17 mouse cellular contexts compared by ENCODE assay signal in genomic region chr16:29800457-29800856, GRCm38 (mm10).
DNase-seq lines count a peak whose midpoint lies in the region; ATAC-seq and TF ChIP-seq lines count a peak whose summit lies in the region.
"Had no signal": no experiment of that assay in that cellular context is flagged by ENCODE, and none has a peak within 500 bp of the region (broad histone marks: within the 10 kb centered on the region; RNA-seq: fewer than 3 reads in every experiment).

No protein-coding gene starts in this region.

- intact Hi-C loops in gastrocnemius, postnatal 14 days (cut with DNase I; ENCODE audit: low total_unique reads) = no loop called here

- dilution Hi-C loops in CH12.LX (cut with MboI; ENCODE audit: extremely low pct_ligation_motif_present, extremely low pct_unique_long_range_greater_than_20kb, low sequenced_read_pairs) = no loop called here

- in situ Hi-C loops in CH12.LX (cut with MboI; ENCODE audit: low pct_ligation_motif_present, low pct_unique_long_range_greater_than_20kb, low sequenced_read_pairs) = no loop called here

- ATAC-seq in lung, embryonic 16.5 days (ENCODE audit: low read depth) = 0 out of 2 replicates have a peak, but pooled peaks have one; percentile 10
- peak; percentile 95 for ATAC-seq in inflammation-experienced regulatory T-cells, adult 6 months
- ATAC-seq in stomach, postnatal 0 days (ENCODE audit: low FRiP score, low TSS enrichment) = peak; percentile 63; the same call in 1 of the 2 replicates

- no peaks in the 10 kb centered on the region for H3K79me2 ChIP-seq in CH12.LX (replicated peaks; ENCODE audit: control insufficient read depth, extremely low read depth, insufficient read depth, poor library complexity, severe bottlenecking)

- H3K4me3 ChIP-seq in lung, embryonic 16.5 days (ENCODE audit: low read length) = no peak overlapping the region
- no peak overlapping the region for H3K4me3 ChIP-seq in CH12.LX (replicated peaks in 1 of 3; ENCODE audit: low read depth in 2 of 3, low read length in 2 of 3, poor library complexity in 1 of 3)
- no peak overlapping the region for H3K4me3 ChIP-seq in stomach, postnatal 0 days (ENCODE audit: low read depth, low read length)
- H3K4me3 ChIP-seq: heart, embryonic 12.5 days; limb, embryonic 13.5 days had no signal

- no peaks in the 10 kb centered on the region for H3K9me3 ChIP-seq in lung, embryonic 16.5 days (ENCODE audit: control insufficient read depth, low read length)
- no peaks in the 10 kb centered on the region for H3K9me3 ChIP-seq in CH12.LX (replicated peaks; ENCODE audit: low read length)
- no peaks in the 10 kb centered on the region for H3K9me3 ChIP-seq in stomach, postnatal 0 days (ENCODE audit: control insufficient read depth, low read length)
- H3K9me3 ChIP-seq: G1E; heart, embryonic 12.5 days; limb, embryonic 13.5 days had no signal

- H3K9ac ChIP-seq in lung, embryonic 16.5 days (ENCODE audit: low read length) = no peak overlapping the region
- no peak overlapping the region for H3K9ac ChIP-seq in CH12.LX (ENCODE audit: insufficient read depth, low read depth)
- no peak overlapping the region for H3K9ac ChIP-seq in stomach, postnatal 0 days (ENCODE audit: low read length)
- H3K9ac ChIP-seq: heart, embryonic 12.5 days; limb, embryonic 13.5 days had no signal

- no peak for DNase-seq in lung, postnatal 25 days (ENCODE audit: low spot score)
- DNase-seq in CH12.LX (ENCODE audit: extremely low read depth) = peak; percentile 85
- no peak for DNase-seq in stomach, postnatal 0 days (ENCODE audit: low spot score)
- DNase-seq in gastrocnemius, postnatal 14 days = no peak
- DNase-seq in cerebellum, adult 9-10 months = no peak
- DNase-seq: cerebellum, adult 11-12 months; gastrocnemius, postnatal 25 days; heart, postnatal 4 days; kidney, adult 18-20 months; lung, adult 18-20 months; right cerebral cortex, adult 18-20 months; thymus, postnatal 4 days had no signal

- TF ChIP-seq CTCF in CH12.LX (conservative IDR thresholded peaks at IDR 0.05 in 1 of 2, IDR thresholded peaks at IDR 0.05 in 1 of 2; ENCODE audit: low read depth in 2 of 2, low read length in 2 of 2) = no peak
- no peak for TF ChIP-seq CTCF in stomach, postnatal 0 days (IDR thresholded peaks at IDR 0.05; ENCODE audit: low read depth)

- H3K27ac ChIP-seq in lung, embryonic 16.5 days (ENCODE audit: low read length) = no peak overlapping the region
- no peak overlapping the region for H3K27ac ChIP-seq in CH12.LX (ENCODE audit: insufficient read depth, low read depth)
- H3K27ac ChIP-seq in stomach, postnatal 0 days (replicated peaks) = peak overlapping the region; percentile 35; the same call in 1 of the 2 replicates
- H3K27ac ChIP-seq: limb, embryonic 13.5 days had no signal

- 19% methylated on average over 2 of the region's 2 CpGs for WGBS in lung, embryonic 16.5 days
- WGBS in stomach, postnatal 0 days = 18% methylated on average over 2 of the region's 2 CpGs

- no peaks in the 10 kb centered on the region for H3K36me3 ChIP-seq in lung, embryonic 16.5 days (ENCODE audit: control insufficient read depth, insufficient read depth, low read length)
- no peaks in the 10 kb centered on the region for H3K36me3 ChIP-seq in CH12.LX (replicated peaks in 1 of 2; ENCODE audit: control insufficient read depth in 1 of 2, insufficient read depth in 1 of 2, low read length in 1 of 2)
- H3K36me3 ChIP-seq in stomach, postnatal 0 days (ENCODE audit: control insufficient read depth, insufficient read depth, low read length) = no peaks in the 10 kb centered on the region
- H3K36me3 ChIP-seq: G1E; heart, embryonic 12.5 days; limb, embryonic 13.5 days had no signal

- H3K27me3 ChIP-seq in lung, embryonic 16.5 days (ENCODE audit: control insufficient read depth, insufficient read depth, low read depth, low read length) = no peaks in the 10 kb centered on the region
- peaks cover 5% of the 10 kb centered on the region for H3K27me3 ChIP-seq in CH12.LX (replicated peaks)
- H3K27me3 ChIP-seq in stomach, postnatal 0 days (ENCODE audit: control insufficient read depth, insufficient read depth, low read length) = no peaks in the 10 kb centered on the region

- TF ChIP-seq EP300 in CH12.LX (IDR thresholded peaks at IDR 0.05; ENCODE audit: low read length) = no peak
- no peak for TF ChIP-seq EP300 in stomach, postnatal 0 days (optimal IDR thresholded peaks at IDR 0.05)

- TF ChIP-seq POLR2A in CH12.LX (IDR thresholded peaks at IDR 0.05; ENCODE audit: low read depth, low read length) = no peak

- TF ChIP-seq RAD21 in CH12.LX (IDR thresholded peaks at IDR 0.05; ENCODE audit: low read depth, low read length) = no peak

- H3K4me1 ChIP-seq in lung, embryonic 16.5 days (replicated peaks; ENCODE audit: control insufficient read depth, insufficient read depth, low read length) = peaks cover 19% of the 10 kb centered on the region
- peaks cover 9 to 18% of the 10 kb centered on the region in 2 experiments for H3K4me1 ChIP-seq in CH12.LX (ENCODE audit: control insufficient read depth in 1 of 2, insufficient read depth in 2 of 2)
- H3K4me1 ChIP-seq in stomach, postnatal 0 days (replicated peaks; ENCODE audit: control insufficient read depth, insufficient read depth) = 0 out of 2 replicates have a peak, but pooled peaks cover 4% of the 10 kb centered on the region

- H3K4me2 ChIP-seq in lung, embryonic 16.5 days (ENCODE audit: low read depth, low read length) = no peak overlapping the region
- peak overlapping the region; percentile 58; the same call in 1 of the 2 replicates for H3K4me2 ChIP-seq in CH12.LX (ENCODE audit: insufficient read depth, low read depth, poor library complexity, severe bottlenecking)
- H3K4me2 ChIP-seq in stomach, postnatal 0 days (replicated peaks; ENCODE audit: low read depth) = no peak overlapping the region
- H3K4me2 ChIP-seq: heart, embryonic 12.5 days; limb, embryonic 13.5 days had no signal

TF ChIP-seq in CH12.LX, 34 proteins besides CTCF, POLR2A, EP300 and RAD21:
- no peak; the same call in 1 of the 2 replicates for TF ChIP-seq MEF2A (IDR thresholded peaks at IDR 0.05; ENCODE audit: borderline replicate concordance, low read depth, low read length)
- TF ChIP-seq MAZ (IDR thresholded peaks at IDR 0.05; ENCODE audit: low read depth, low read length) = no peak
- no peak for TF ChIP-seq ZC3H11A (IDR thresholded peaks at IDR 0.05; ENCODE audit: low read depth, low read length)
- no peak for TF ChIP-seq ELF1 (IDR thresholded peaks at IDR 0.05; ENCODE audit: low read depth, low read length)
- no peak for TF ChIP-seq E2F4 (IDR thresholded peaks at IDR 0.05; ENCODE audit: insufficient replicate concordance, low read depth, low read length)
- no peak for TF ChIP-seq TBP (conservative IDR thresholded peaks at IDR 0.05; ENCODE audit: low read depth, low read length)
- peak; percentile 84 for TF ChIP-seq USF1 (IDR thresholded peaks at IDR 0.05; ENCODE audit: low read depth, low read length)
- peak; percentile 46; the same call in 1 of the 2 replicates for TF ChIP-seq ETS1 (conservative IDR thresholded peaks at IDR 0.05; ENCODE audit: low read depth, low read length)
- TF ChIP-seq MYC (IDR thresholded peaks at IDR 0.05; ENCODE audit: low read depth, low read length) = 0 out of 2 replicates have a peak, but pooled peaks have one; percentile 45
- no peak for TF ChIP-seq POLR2AphosphoS2 (IDR thresholded peaks at IDR 0.05; ENCODE audit: low read depth, low read length)
- TF ChIP-seq MAX (IDR thresholded peaks at IDR 0.05; ENCODE audit: low read length) = peak; percentile 91
- no peak for TF ChIP-seq SIN3A (IDR thresholded peaks at IDR 0.05; ENCODE audit: low read length)
- peak; percentile 84 for TF ChIP-seq BHLHE40 (IDR thresholded peaks at IDR 0.05; ENCODE audit: low read depth, low read length)
- TF ChIP-seq ZNF384 (IDR thresholded peaks at IDR 0.05; ENCODE audit: low read depth, low read length) = no peak
- TF ChIP-seq RCOR1 (conservative IDR thresholded peaks at IDR 0.05; ENCODE audit: low read depth, low read length) = no peak
- TF ChIP-seq MAFK (IDR thresholded peaks at IDR 0.05; ENCODE audit: insufficient replicate concordance, low read length) = no peak
- no peak for TF ChIP-seq ZKSCAN1 (IDR thresholded peaks at IDR 0.05; ENCODE audit: borderline replicate concordance, low read depth, low read length)
- TF ChIP-seq MXI1 (IDR thresholded peaks at IDR 0.05; ENCODE audit: low read depth, low read length) = no peak
- TF ChIP-seq SMC3 (IDR thresholded peaks at IDR 0.05; ENCODE audit: low read depth, low read length) = no peak
- no peak for TF ChIP-seq CHD1 (IDR thresholded peaks at IDR 0.05; ENCODE audit: low read depth, low read length)
- TF ChIP-seq NELFE (IDR thresholded peaks at IDR 0.05; ENCODE audit: low read depth, low read length) = no peak
- no peak for TF ChIP-seq CHD2 (IDR thresholded peaks at IDR 0.05; ENCODE audit: low read length)
- no peak for TF ChIP-seq PAX5 (IDR thresholded peaks at IDR 0.05; ENCODE audit: low read length)
- no peak for TF ChIP-seq JUN (IDR thresholded peaks at IDR 0.05; ENCODE audit: insufficient read depth, low read depth, low read length)
- no peak for TF ChIP-seq UBTF (IDR thresholded peaks at IDR 0.05; ENCODE audit: low read depth, low read length)
- no peak for TF ChIP-seq GABPA (IDR thresholded peaks at IDR 0.05; ENCODE audit: insufficient replicate concordance, low read depth, low read length)
- TF ChIP-seq ZMIZ1 (IDR thresholded peaks at IDR 0.05; ENCODE audit: low read depth, low read length) = no peak
- TF ChIP-seq JUND (conservative IDR thresholded peaks at IDR 0.05; ENCODE audit: low read depth, low read length) = no peak
- TF ChIP-seq TCF12 (IDR thresholded peaks at IDR 0.05; ENCODE audit: low read depth, low read length) = no peak
- TF ChIP-seq KAT2A (IDR thresholded peaks at IDR 0.05; ENCODE audit: insufficient replicate concordance, low read length) = no peak
- no peak for TF ChIP-seq IRF4 (IDR thresholded peaks at IDR 0.05; ENCODE audit: low read depth, low read length)
- no peak for TF ChIP-seq HCFC1 (IDR thresholded peaks at IDR 0.05; ENCODE audit: low read depth, low read length)
- TF ChIP-seq USF2 (conservative IDR thresholded peaks at IDR 0.05; ENCODE audit: low read depth, low read length) = peak; percentile 83
- no peak for TF ChIP-seq NRF1 (IDR thresholded peaks at IDR 0.05; ENCODE audit: low read depth, low read length)

Comparison
In these comparisons a context has a peak if more than half of its experiments do, and no peak if none do; other contexts are left out.
1. ATAC-seq: peak in every context shown above with its lines; median percentile 95 in inflammation-experienced regulatory T-cells, adult 6 months; 63 in stomach, postnatal 0 days; 10 in lung, embryonic 16.5 days.